Mouse (Mus musculus): Measurements from ENCODE around the gene Ano8. TPM values are rescaled to one million over a fixed set of nuclear protein-coding genes. Genes with fewer than 3 reads are reported as not detected.
"Not testable (repeated sequence)": the region's sequence is repeated elsewhere in the genome, so short reads cannot be mapped to it uniquely, and the experiment has no call there.

Ano8 gene
- total RNA-seq, 1 experiment from 2014 or later, result 23.3 TPM

DNA sequence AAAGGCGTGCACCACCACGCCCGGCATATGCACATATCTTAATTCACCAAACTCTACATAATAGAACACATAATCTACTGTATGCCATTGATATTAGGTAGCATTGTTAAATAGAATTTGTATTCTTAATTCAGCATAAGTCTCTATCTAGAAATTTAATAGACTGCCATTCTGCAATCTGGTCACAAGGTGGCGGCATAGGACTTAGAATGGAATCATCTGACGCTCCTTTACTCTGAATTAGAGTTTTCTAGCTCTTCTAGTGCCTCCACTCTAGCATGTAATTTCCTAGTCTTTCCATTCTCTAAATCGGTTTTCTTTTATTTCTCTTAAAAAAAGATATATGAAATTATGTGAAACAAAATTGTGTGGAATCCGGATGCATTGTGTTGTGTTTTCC is 44.4 kb downstream of the Ano8 start:
- DNase-seq, result peak; percentile 33

DNA sequence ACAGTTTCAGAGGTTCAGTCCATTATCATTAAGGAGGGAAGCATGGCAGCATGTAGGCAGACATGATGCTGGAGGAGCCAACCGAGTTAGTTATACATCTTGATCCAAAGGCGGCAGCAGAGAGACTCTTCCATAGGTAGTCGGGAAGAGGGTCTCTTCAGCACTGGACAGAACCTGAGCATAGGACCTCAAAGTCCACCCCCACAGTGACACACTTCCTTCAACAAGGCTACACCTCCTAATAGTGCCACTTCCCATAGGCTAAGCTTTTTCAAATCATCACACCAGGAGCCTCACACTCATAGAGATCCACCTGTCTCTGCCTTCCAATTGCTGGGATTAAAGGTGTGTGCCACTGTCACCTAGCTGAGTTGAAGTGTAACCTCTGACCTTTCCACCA is 48.7 kb downstream of the Ano8 start:
- DNase-seq, result no peak

DNA sequence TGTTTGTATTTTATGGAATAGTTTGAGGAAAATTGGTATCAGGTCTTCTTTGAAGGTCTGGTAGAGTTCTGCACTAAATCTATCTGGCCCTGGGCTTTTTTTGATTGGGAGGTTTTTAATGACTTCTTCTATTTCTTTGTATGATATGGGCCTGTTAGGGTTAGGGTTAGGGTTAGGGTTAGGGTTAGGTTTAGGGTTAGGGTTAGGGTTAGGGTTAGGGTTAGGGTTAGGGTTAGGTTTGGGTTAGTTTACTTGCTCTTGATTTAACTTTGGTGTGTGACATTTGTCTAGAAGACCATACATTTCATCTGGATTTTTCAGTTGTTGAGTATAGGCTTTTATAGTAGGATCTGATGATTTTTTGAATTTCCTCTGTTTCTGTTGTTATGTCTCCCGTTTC is 52.8 kb downstream of the Ano8 start:
- DNase-seq, result not testable (repeated sequence)

Other genes with a start within 250 kb of the Ano8 start
- 40.7 and 42.0 TPM in 2 replicates for gene Myo9b, start 213.2 kb downstream of the Ano8 start, total RNA-seq (2021)
- 19.6 and 21.5 TPM in 2 replicates for gene Haus8, start 213.0 kb downstream of the Ano8 start, total RNA-seq (2021)
- gene Use1, start 119.1 kb downstream of the Ano8 start, total RNA-seq (2021), result 168 and 199 TPM in 2 replicates
- 18.7 and 20.7 TPM in 2 replicates for gene Ocel1, start 114.7 kb downstream of the Ano8 start, total RNA-seq (2021)
- gene Nr2f6, start 104.0 kb downstream of the Ano8 start, total RNA-seq (2021), result 64.5 and 75.8 TPM in 2 replicates
- gene Ushbp1, start 90.2 kb downstream of the Ano8 start, total RNA-seq (2021), result 20.6 and 25.8 TPM in 2 replicates
- 105 and 116 TPM in 2 replicates for gene Babam1, start 89.1 kb downstream of the Ano8 start, total RNA-seq (2021)
- gene Ankle1, start 80.0 kb downstream of the Ano8 start, total RNA-seq (2021), result 3.2 and 4.1 TPM in 2 replicates
- 63.0 and 82.8 TPM in 2 replicates for gene Abhd8, start 22.3 kb downstream of the Ano8 start, total RNA-seq (2021)
- 109 and 113 TPM in 2 replicates for gene Mrpl34, start 21.0 kb downstream of the Ano8 start, total RNA-seq (2021)
- gene Dda1, start 16.8 kb downstream of the Ano8 start, total RNA-seq (2021), result 62.5 and 64.7 TPM in 2 replicates
- 26.5 and 28.7 TPM in 2 replicates for gene Gtpbp3, start 2.1 kb upstream of the Ano8 start, total RNA-seq (2021)
- gene Plvap, start 25.8 kb upstream of the Ano8 start, total RNA-seq (2021), result 167 and 192 TPM in 2 replicates
- not detected in 2 replicates for gene Ccdc194, start 39.7 kb upstream of the Ano8 start, total RNA-seq (2021)
- gene Bst2, start 51.5 kb upstream of the Ano8 start, total RNA-seq (2021), result 66.0 and 70.2 TPM in 2 replicates
- 62.3 and 73.7 TPM in 2 replicates for gene Mvb12a, start 57.0 kb upstream of the Ano8 start, total RNA-seq (2021)
- 5.0 and 8.9 TPM in 2 replicates for gene Tmem221, start 72.9 kb upstream of the Ano8 start, total RNA-seq (2021)
- 1.1 TPM in 2 replicates for gene Nxnl1, start 80.6 kb upstream of the Ano8 start, total RNA-seq (2021)
- 156 and 167 TPM in 2 replicates for gene Slc27a1, start 82.9 kb upstream of the Ano8 start, total RNA-seq (2021)
- 145 and 153 TPM in 2 replicates for gene Pgls, start 106.2 kb upstream of the Ano8 start, total RNA-seq (2021)
- 4.0 TPM in 2 replicates for gene Fam129c, start 111.7 kb upstream of the Ano8 start, total RNA-seq (2021)
- 64.6 and 66.2 TPM in 2 replicates for gene Colgalt1, start 125.0 kb upstream of the Ano8 start, total RNA-seq (2021)
- 8.3 and 8.4 TPM in 2 replicates for gene Unc13a, start 185.8 kb upstream of the Ano8 start, total RNA-seq (2021)
- gene Jak3, start 190.3 kb upstream of the Ano8 start, total RNA-seq (2021), result 11.7 and 14.3 TPM in 2 replicates
- 6.1 and 7.8 TPM in 2 replicates for gene Insl3, start 203.3 kb upstream of the Ano8 start, total RNA-seq (2021)
- 3.7 and 4.8 TPM in 2 replicates for gene B3gnt3, start 215.8 kb upstream of the Ano8 start, total RNA-seq (2021)
- gene Fcho1, start 239.8 kb upstream of the Ano8 start, total RNA-seq (2021), result 2.2 and 2.6 TPM in 2 replicates